Mouse (Mus musculus) T-helper 2 cell (primary cell): ENCODE data around the gene Cnpy2.

Experiments used
- in situ Hi-C: fragments of 300-600 bp; cut with MboI, MseI; formaldehyde crosslinking; loops from one replicate; pipeline ENCODE4 v1.15.1; 2025; ENCODE audit warnings: high pct_unique_total_duplicates

Cnpy2 gene

GRCm38 (mm10) chr10:128368402-128369217 lies 46.4 kb downstream of the Cnpy2 start, which contains the start of gene Coq10a:
TSS of gene Coq10a (minus strand) at chr10:128368997.
- in situ Hi-C loops: no loop called here

GRCm38 (mm10) chr10:128369218-128369543 lies 46.9 kb downstream of the Cnpy2 start:
- in situ Hi-C loops: no loop called here

DNA sequence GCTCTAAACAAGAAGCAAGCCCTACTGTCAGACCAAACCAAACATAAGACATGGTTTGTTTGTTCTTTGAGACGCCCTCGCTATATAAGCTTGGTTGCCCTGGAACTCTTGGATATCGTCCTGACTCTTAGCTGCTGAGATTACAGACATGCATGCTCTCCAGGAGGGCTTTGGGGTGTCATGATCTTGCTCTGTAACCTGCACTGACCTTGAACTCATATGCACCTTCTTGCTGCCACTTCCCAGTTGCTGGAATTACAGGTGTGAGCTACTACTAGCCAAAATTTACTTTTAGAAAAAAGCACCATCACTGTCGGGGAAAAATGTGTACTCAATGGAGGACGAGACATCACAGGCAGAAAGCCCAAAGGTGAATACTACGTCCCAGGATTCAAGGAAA lies 47.3 kb downstream of the Cnpy2 start:
- in situ Hi-C loops: no loop called here

DNA sequence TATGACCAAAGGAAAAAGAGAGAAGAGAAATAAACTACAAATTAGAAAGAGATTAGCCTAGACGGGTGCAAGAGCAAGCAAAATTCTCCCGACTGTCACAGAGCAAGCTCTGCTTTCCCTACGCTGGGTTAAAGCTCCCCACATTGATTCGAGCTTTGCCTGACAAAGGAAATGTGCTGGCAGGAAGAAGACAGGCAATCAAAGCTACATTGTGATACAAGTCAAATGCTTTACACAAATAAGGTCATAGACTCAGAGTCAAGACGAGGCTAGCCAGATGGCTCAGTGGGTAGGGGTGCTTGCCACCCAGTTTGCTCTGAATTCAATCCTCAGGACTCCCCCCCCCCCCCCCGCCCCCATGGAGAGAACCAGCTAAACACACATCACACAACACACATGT lies 47.8 kb downstream of the Cnpy2 start:
- in situ Hi-C loops: loop anchor here (10.0 kb wide), 1 partner anchor 1295 kb away; the partner anchor contains the start of genes Agap2 and Tspan31

DNA sequence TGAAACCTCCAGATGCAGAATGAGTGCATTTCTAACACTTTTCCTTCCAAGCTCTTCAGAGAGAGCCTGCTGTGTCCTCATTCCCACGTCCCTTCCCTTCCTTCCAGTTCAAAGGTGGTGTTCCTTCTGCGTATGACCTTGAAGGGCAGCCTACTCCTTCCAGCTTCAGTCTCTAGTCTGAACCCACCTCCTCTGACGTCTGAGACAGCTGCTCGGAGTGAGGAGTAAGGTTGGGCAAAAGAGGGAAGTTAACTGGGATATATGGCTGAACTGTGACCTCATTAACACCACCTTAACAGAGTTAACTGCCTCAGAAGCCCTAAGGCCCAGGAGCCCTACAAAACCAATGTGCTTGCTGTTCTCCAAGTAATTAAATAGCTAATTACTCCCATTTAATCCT lies 48.3 kb downstream of the Cnpy2 start:
- in situ Hi-C loops: loop anchor here (10.0 kb wide), 1 partner anchor 1296 kb away; the partner anchor contains the start of genes Agap2 and Tspan31

- in situ Hi-C loops: loop anchor here (10.0 kb wide), 1 partner anchor 1297 kb away; the partner anchor contains the start of genes Agap2 and Tspan31
Measured at GRCm38 (mm10) chr10:128372142-128372541, 49.9 kb downstream of the Cnpy2 start.

- in situ Hi-C loops: loop anchor here (10.0 kb wide), 1 partner anchor 1298 kb away; the partner anchor contains the start of genes Agap2 and Tspan31
Measured at GRCm38 (mm10) chr10:128372989-128373748, 50.9 kb downstream of the Cnpy2 start.

- in situ Hi-C loops: loop anchor here (10.0 kb wide), 1 partner anchor 1300 kb away; the partner anchor contains the start of genes Agap2 and Tspan31
Measured at GRCm38 (mm10) chr10:128374393-128374792, 52.1 kb downstream of the Cnpy2 start.

DNA sequence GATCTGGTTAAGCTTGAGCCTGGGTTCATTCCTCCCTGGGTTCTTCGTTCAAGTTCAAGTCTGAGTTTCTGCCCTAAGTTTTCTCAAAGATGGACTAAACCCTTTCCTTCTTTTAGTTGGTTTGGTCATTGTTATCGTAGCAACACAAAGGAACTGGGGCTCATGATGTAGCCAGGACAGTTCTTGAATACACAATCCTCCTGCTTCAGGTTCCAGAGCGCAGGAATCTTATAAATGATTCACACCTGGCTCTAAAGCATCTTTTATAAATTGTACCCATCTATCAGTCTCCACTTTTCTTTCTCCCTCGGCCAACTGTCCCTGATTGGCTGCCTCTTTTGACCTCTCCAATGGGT lies 53.8 kb downstream of the Cnpy2 start:
- in situ Hi-C loops: loop anchor here (10.0 kb wide), 1 partner anchor 1301 kb away; the partner anchor contains the start of genes Agap2 and Tspan31

GRCm38 (mm10) chr10:128376455-128377211 lies 54.4 kb downstream of the Cnpy2 start, which contains the start of gene Ankrd52:
TSS of gene Ankrd52 (plus strand) at chr10:128377115.
- in situ Hi-C loops: loop anchor here (10.0 kb wide), 1 partner anchor 1302 kb away; the partner anchor contains the start of genes Agap2 and Tspan31
